Mouse (Mus musculus): ENCODE data around the gene Samd4. TPM values are rescaled to one million over a fixed set of nuclear protein-coding genes. Genes with fewer than 3 reads are reported as not detected.

The Samd4 gene
- polyA plus RNA-seq, 1 experiment, result 17.6 TPM

DNA sequence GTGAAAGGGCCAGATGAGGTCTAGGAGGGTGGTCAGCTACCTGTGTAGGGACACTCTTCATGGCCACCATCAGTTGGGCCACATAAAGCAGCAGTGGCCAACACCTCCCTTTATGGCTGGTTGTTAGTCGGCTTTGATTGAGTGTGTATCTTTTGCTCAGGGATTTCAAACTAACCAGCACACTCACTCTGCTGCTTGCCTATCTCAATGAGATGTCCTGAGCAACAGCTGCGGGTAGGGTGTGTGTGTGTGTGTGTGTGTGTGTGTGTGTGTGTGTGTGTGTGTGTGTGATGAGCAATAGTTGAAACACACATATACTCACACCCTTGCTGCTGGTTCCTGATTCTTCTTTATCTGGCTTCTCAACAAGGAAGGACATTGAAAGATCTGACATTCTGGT lies 69.6 kb downstream of the Samd4 start:
- H3K27me3 ChIP-seq (ENCODE audit: control insufficient read depth, insufficient read depth, low read length, poor library complexity, severe bottlenecking), result no peaks in the 10 kb centered on the region; the same call in 1 of the 2 replicates
- H3K4me1 ChIP-seq (ENCODE audit: control insufficient read depth, insufficient read depth, low read length), result no peaks in the 10 kb centered on the region
- no peaks in the 10 kb centered on the region for H3K9me3 ChIP-seq (replicated peaks; ENCODE audit: control insufficient read depth, insufficient read depth, low read length, poor library complexity, severe bottlenecking)
- no peak overlapping the region for H3K4me3 ChIP-seq (ENCODE audit: low read depth, low read length)
- H3K27ac ChIP-seq (ENCODE audit: insufficient read depth, low read length), result no peak overlapping the region
- no peak overlapping the region for H3K9ac ChIP-seq (ENCODE audit: low read depth, poor library complexity, severe bottlenecking)
- no peak for TF ChIP-seq POLR2A (IDR thresholded peaks at IDR 0.05; ENCODE audit: insufficient read depth, low read length)
- no peak for TF ChIP-seq EP300 (IDR thresholded peaks at IDR 0.05; ENCODE audit: insufficient read depth, low read depth, low read length)
- TF ChIP-seq CTCF (IDR thresholded peaks at IDR 0.05; ENCODE audit: low read depth, low read length), result no peak
- H3K36me3 ChIP-seq (ENCODE audit: control insufficient read depth, insufficient read depth, low read length, poor library complexity, severe bottlenecking), result no peaks in the 10 kb centered on the region

DNA sequence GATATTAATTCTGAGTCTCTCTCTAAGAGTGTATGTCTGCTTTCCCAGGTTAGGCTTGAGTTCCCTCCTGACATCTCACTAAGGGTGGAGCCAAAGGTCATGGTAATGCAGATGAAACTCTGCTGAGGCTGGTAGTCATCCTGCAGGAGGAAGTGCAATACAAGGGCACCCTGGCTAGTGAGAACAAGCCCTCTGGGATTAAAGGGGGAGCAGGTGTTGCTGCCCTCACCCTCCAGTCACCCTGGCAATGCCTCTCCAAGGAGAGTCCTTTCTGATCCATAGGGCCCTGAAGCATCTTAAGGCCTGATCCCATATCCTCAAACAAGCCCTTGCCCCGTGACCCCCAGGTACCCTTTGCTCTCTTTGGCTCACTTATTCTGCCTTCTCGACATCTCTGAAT lies 72.5 kb downstream of the Samd4 start:
- H3K27ac ChIP-seq (ENCODE audit: insufficient read depth, low read length), result no peak overlapping the region
- H3K4me3 ChIP-seq (ENCODE audit: low read depth, low read length), result no peak overlapping the region
- no peaks in the 10 kb centered on the region for H3K4me1 ChIP-seq (ENCODE audit: control insufficient read depth, insufficient read depth, low read length)
- no peaks in the 10 kb centered on the region for H3K9me3 ChIP-seq (replicated peaks; ENCODE audit: control insufficient read depth, insufficient read depth, low read length, poor library complexity, severe bottlenecking)
- no peaks in the 10 kb centered on the region for H3K27me3 ChIP-seq (ENCODE audit: control insufficient read depth, insufficient read depth, low read length, poor library complexity, severe bottlenecking)
- H3K9ac ChIP-seq (ENCODE audit: low read depth, poor library complexity, severe bottlenecking), result no peak overlapping the region
- TF ChIP-seq EP300 (IDR thresholded peaks at IDR 0.05; ENCODE audit: insufficient read depth, low read depth, low read length) (no peak), CTCF (IDR thresholded peaks at IDR 0.05; ENCODE audit: low read depth, low read length) (no peak), POLR2A (IDR thresholded peaks at IDR 0.05; ENCODE audit: insufficient read depth, low read length) (no peak)
- H3K36me3 ChIP-seq (ENCODE audit: control insufficient read depth, insufficient read depth, low read length, poor library complexity, severe bottlenecking), result no peaks in the 10 kb centered on the region

DNA sequence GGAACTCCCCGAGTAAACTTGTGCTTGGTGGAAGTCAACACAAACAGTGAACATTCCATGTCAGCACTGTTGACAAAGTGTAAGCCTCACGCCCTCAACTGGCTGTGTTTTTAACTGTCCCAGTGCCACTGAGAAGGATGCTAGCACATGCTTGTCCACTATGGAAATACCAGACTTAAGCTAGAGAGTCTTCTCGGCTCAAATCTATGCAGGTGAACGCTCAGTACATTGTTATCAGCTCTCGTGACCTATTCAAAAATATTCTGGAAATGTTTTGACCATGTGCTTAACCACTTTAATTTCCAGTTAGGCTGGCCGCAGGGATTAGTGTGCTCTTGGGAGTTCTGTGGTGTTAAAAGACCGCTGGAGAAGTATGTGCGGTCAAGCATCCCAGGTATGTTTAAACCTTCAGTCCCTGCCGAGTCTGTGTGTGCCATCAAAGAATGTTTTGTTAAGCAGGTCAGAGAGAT lies 73.0 kb downstream of the Samd4 start:
- Histone ChIP-seq H3K4me1 (ENCODE audit: control insufficient read depth, insufficient read depth, low read length) (no peaks in the 10 kb centered on the region), H3K36me3 (ENCODE audit: control insufficient read depth, insufficient read depth, low read length, poor library complexity, severe bottlenecking) (no peaks in the 10 kb centered on the region), H3K9me3 (replicated peaks; ENCODE audit: control insufficient read depth, insufficient read depth, low read length, poor library complexity, severe bottlenecking) (no peaks in the 10 kb centered on the region), H3K9ac (ENCODE audit: low read depth, poor library complexity, severe bottlenecking) (no peak overlapping the region), H3K4me3 (ENCODE audit: low read depth, low read length) (no peak overlapping the region), H3K27ac (ENCODE audit: insufficient read depth, low read length) (no peak overlapping the region), H3K27me3 (ENCODE audit: control insufficient read depth, insufficient read depth, low read length, poor library complexity, severe bottlenecking) (no peaks in the 10 kb centered on the region)
- TF ChIP-seq EP300 (IDR thresholded peaks at IDR 0.05; ENCODE audit: insufficient read depth, low read depth, low read length), result no peak

DNA sequence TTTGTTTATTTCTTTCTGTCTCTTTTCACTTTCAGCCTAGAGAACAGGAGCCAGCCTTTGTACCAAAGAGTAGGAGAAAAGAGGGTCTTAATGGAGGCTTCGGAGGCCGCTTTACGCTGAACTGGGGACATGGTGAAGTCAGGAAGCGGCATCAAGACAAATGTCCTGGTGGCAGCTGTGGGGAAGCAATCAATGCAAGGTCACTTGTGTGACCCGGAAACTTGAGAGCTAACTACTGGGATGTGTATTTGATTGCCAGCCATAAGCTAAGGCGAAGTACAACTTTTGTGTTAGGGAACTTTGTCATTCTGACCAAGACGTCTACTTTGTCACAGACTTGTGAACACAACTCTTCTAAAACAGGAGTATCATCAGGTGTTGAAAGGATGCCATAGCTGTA lies 73.5 kb downstream of the Samd4 start:
- TF ChIP-seq POLR2A (IDR thresholded peaks at IDR 0.05; ENCODE audit: insufficient read depth, low read length) (no peak), EP300 (IDR thresholded peaks at IDR 0.05; ENCODE audit: insufficient read depth, low read depth, low read length) (no peak), CTCF (IDR thresholded peaks at IDR 0.05; ENCODE audit: low read depth, low read length) (no peak)
- no peaks in the 10 kb centered on the region for H3K27me3 ChIP-seq (ENCODE audit: control insufficient read depth, insufficient read depth, low read length, poor library complexity, severe bottlenecking)
- H3K4me3 ChIP-seq (ENCODE audit: low read depth, low read length), result no peak overlapping the region
- H3K4me1 ChIP-seq (ENCODE audit: control insufficient read depth, insufficient read depth, low read length), result no peaks in the 10 kb centered on the region
- H3K27ac ChIP-seq (ENCODE audit: insufficient read depth, low read length), result no peak overlapping the region
- no peaks in the 10 kb centered on the region for H3K36me3 ChIP-seq (ENCODE audit: control insufficient read depth, insufficient read depth, low read length, poor library complexity, severe bottlenecking)
- H3K9ac ChIP-seq (ENCODE audit: low read depth, poor library complexity, severe bottlenecking), result no peak overlapping the region
- H3K9me3 ChIP-seq (replicated peaks; ENCODE audit: control insufficient read depth, insufficient read depth, low read length, poor library complexity, severe bottlenecking), result no peaks in the 10 kb centered on the region

DNA sequence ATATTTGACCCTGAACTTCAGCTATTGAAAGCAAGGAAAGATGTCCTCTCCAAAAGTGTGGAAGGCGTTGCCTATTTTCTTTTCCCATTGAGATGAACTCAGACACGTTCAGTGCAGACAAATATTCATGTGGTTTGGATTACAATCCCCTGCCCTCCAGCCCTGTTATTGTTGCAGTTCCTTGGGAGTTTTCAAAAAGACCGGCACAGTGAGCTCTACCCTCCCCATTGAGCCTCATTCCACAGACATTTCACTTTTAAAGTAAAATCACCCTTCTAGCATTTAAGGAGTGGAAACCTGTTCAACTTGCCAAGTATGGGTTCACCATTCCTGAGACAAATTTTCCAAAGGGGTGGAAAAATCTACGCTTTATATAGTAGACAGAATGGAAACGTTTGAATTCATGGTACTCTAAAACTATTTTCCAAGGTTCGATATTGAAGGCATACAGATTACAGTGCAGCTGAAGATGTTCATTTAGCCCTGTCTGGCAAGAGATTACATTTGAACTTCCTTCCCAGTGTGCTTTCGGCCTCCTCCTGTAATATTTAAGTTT lies 76.6 kb downstream of the Samd4 start:
- Histone ChIP-seq H3K9me3 (replicated peaks; ENCODE audit: control insufficient read depth, insufficient read depth, low read length, poor library complexity, severe bottlenecking) (no peaks in the 10 kb centered on the region), H3K4me3 (ENCODE audit: low read depth, low read length) (no peak overlapping the region), H3K27ac (ENCODE audit: insufficient read depth, low read length) (no peak overlapping the region), H3K9ac (ENCODE audit: low read depth, poor library complexity, severe bottlenecking) (no peak overlapping the region), H3K27me3 (ENCODE audit: control insufficient read depth, insufficient read depth, low read length, poor library complexity, severe bottlenecking) (no peaks in the 10 kb centered on the region), H3K4me1 (ENCODE audit: control insufficient read depth, insufficient read depth, low read length) (no peaks in the 10 kb centered on the region), H3K36me3 (ENCODE audit: control insufficient read depth, insufficient read depth, low read length, poor library complexity, severe bottlenecking) (no peaks in the 10 kb centered on the region)
- TF ChIP-seq CTCF (IDR thresholded peaks at IDR 0.05; ENCODE audit: low read depth, low read length), result no peak
- TF ChIP-seq EP300 (IDR thresholded peaks at IDR 0.05; ENCODE audit: insufficient read depth, low read depth, low read length), result no peak

DNA sequence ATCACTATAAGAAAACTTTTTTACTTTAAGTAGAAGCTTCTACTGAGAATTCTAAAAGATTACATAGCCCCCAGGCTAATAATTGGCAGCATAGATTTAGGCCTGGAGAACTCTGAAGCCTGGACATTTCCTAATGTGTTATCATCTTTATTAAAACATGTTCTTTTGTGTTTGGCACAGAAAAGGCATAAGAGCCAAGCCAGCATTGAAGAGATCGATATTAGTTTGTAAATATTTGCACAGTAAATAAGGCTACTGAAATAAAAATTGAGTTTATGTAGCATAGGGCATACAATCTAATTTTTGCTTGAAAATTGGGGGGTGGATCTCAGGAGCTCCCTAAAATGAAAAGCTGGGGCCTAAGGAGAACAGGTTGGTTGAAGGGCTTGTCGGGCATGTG lies 77.2 kb downstream of the Samd4 start:
- H3K36me3 ChIP-seq (ENCODE audit: control insufficient read depth, insufficient read depth, low read length, poor library complexity, severe bottlenecking), result no peaks in the 10 kb centered on the region
- H3K4me1 ChIP-seq (ENCODE audit: control insufficient read depth, insufficient read depth, low read length), result no peaks in the 10 kb centered on the region
- no peaks in the 10 kb centered on the region for H3K9me3 ChIP-seq (replicated peaks; ENCODE audit: control insufficient read depth, insufficient read depth, low read length, poor library complexity, severe bottlenecking)
- no peaks in the 10 kb centered on the region for H3K27me3 ChIP-seq (ENCODE audit: control insufficient read depth, insufficient read depth, low read length, poor library complexity, severe bottlenecking)
- H3K9ac ChIP-seq (ENCODE audit: low read depth, poor library complexity, severe bottlenecking), result no peak overlapping the region
- no peak overlapping the region for H3K4me3 ChIP-seq (ENCODE audit: low read depth, low read length)
- TF ChIP-seq CTCF (IDR thresholded peaks at IDR 0.05; ENCODE audit: low read depth, low read length) (no peak), POLR2A (IDR thresholded peaks at IDR 0.05; ENCODE audit: insufficient read depth, low read length) (no peak), EP300 (IDR thresholded peaks at IDR 0.05; ENCODE audit: insufficient read depth, low read depth, low read length) (no peak)
- H3K27ac ChIP-seq (ENCODE audit: insufficient read depth, low read length), result no peak overlapping the region
